ENCODE assay signal across 16 mouse cellular contexts in the genomic region with DNA sequence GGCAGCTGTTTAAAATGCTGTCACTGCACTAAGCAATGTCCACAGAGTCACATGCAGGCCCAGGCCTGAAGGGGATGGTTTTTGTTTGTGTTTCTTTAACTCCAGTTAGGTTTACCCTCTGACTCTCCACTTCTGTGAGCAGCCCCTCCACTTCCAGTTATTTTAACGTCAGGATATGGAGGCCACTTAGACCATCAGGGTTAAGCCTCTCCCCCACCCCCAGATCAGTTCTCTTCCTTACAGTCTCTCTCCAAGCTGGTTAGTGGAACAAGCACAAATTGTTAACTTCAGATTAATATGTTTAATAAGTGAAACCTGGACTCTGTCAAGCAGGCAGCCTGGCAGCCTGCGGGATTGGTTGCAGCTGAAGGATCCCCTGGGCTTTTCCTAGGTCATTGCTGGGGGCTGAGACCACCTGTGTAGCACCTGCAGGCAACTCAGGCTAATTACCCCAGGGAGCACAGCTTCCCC.
A peak's percentile ranks its signal among the peaks of the same experiment; 100 is the strongest.
DNase-seq lines count a peak whose midpoint lies in the region; TF ChIP-seq lines count a peak whose summit lies in the region.
"Had no signal": no experiment of that assay in that cellular context is flagged by ENCODE, and none has a peak within 500 bp of the region (broad histone marks: within the 10 kb centered on the region; RNA-seq: fewer than 3 reads in every experiment).

No protein-coding gene starts in this region.

- no peak for TF ChIP-seq POLR2A in CH12.LX (IDR thresholded peaks at IDR 0.05; ENCODE audit: low read depth, low read length)

- dilution Hi-C loops in CH12.LX (cut with MboI; ENCODE audit: extremely low pct_ligation_motif_present, extremely low pct_unique_long_range_greater_than_20kb, low sequenced_read_pairs): no loop called here

- no peak for TF ChIP-seq RAD21 in CH12.LX (IDR thresholded peaks at IDR 0.05; ENCODE audit: low read depth, low read length)

- H3K4me2 ChIP-seq in CH12.LX (ENCODE audit: insufficient read depth, low read depth, poor library complexity, severe bottlenecking): no peak overlapping the region
- H3K4me2 ChIP-seq: heart, embryonic 11.5 days had no signal

- no peak overlapping the region for H3K4me3 ChIP-seq in CH12.LX (replicated peaks in 1 of 3; ENCODE audit: low read depth in 2 of 3, low read length in 2 of 3, poor library complexity in 1 of 3)
- H3K4me3 ChIP-seq in limb, embryonic 10.5 days: no peak overlapping the region
- H3K4me3 ChIP-seq: midbrain, embryonic 10.5 days had no signal

- no peak for TF ChIP-seq EP300 in CH12.LX (IDR thresholded peaks at IDR 0.05; ENCODE audit: low read length)

- no peak overlapping the region for H3K27ac ChIP-seq in CH12.LX (ENCODE audit: insufficient read depth, low read depth)
- H3K27ac ChIP-seq in limb, embryonic 10.5 days: peak overlapping the region; percentile 69
- H3K27ac ChIP-seq: liver, embryonic 14.5 days; midbrain, embryonic 10.5 days had no signal

- 11% methylated on average over 2 of the region's 2 CpGs for WGBS in limb, embryonic 10.5 days

- no peaks in the 10 kb centered on the region for H3K36me3 ChIP-seq in CH12.LX (replicated peaks in 1 of 2; ENCODE audit: control insufficient read depth in 1 of 2, insufficient read depth in 1 of 2, low read length in 1 of 2)
- no peaks in the 10 kb centered on the region for H3K36me3 ChIP-seq in limb, embryonic 10.5 days
- H3K36me3 ChIP-seq: midbrain, embryonic 10.5 days had no signal

- in situ Hi-C loops in CH12.LX (cut with MboI; ENCODE audit: low pct_ligation_motif_present, low pct_unique_long_range_greater_than_20kb, low sequenced_read_pairs): no loop called here

- peak; percentile 60 for DNase-seq in embryo, embryonic 11 days
- no peak for DNase-seq in embryo, embryonic 10 days (ENCODE audit: low spot score)
- DNase-seq in CH12.LX (ENCODE audit: extremely low read depth): no peak
- DNase-seq in kidney, adult 18-20 months: peak; percentile 28
- DNase-seq in limb, embryonic 10.5 days (ENCODE audit: low spot score): peak; percentile 69
- DNase-seq in right cerebral cortex, adult 18-20 months: no peak
- DNase-seq in left cerebral cortex, adult 11 months (ENCODE audit: low spot score): no peak
- DNase-seq in thymus, postnatal 25 days: no peak
- DNase-seq: adrenal gland, postnatal 36 days; cerebellum, adult 9-11 months; gastrocnemius, postnatal 25 days; lung, postnatal 14 days; thymus, postnatal 4 days had no signal

- H3K27me3 ChIP-seq in CH12.LX (replicated peaks): no peaks in the 10 kb centered on the region
- H3K27me3 ChIP-seq in limb, embryonic 10.5 days (ENCODE audit: low read depth, poor library complexity, severe bottlenecking): peaks cover 8% of the 10 kb centered on the region

- H3K9me3 ChIP-seq in CH12.LX (replicated peaks; ENCODE audit: low read length): peaks cover 4% of the 10 kb centered on the region
- H3K9me3 ChIP-seq in limb, embryonic 10.5 days (replicated peaks): no peaks in the 10 kb centered on the region
- H3K9me3 ChIP-seq: midbrain, embryonic 10.5 days had no signal

- no peak overlapping the region for H3K9ac ChIP-seq in CH12.LX (ENCODE audit: insufficient read depth, low read depth)
- H3K9ac ChIP-seq: liver, embryonic 14.5 days had no signal

- no peak for TF ChIP-seq CTCF in CH12.LX (conservative IDR thresholded peaks at IDR 0.05 in 1 of 2, IDR thresholded peaks at IDR 0.05 in 1 of 2; ENCODE audit: low read depth in 2 of 2, low read length in 2 of 2)

- peaks cover 0 to 24% of the 10 kb centered on the region in 2 experiments; a peak in 2 of 4 replicates for H3K4me1 ChIP-seq in CH12.LX (ENCODE audit: control insufficient read depth in 1 of 2, insufficient read depth in 2 of 2)
- H3K4me1 ChIP-seq in limb, embryonic 10.5 days: peaks cover 39% of the 10 kb centered on the region

- H3K79me2 ChIP-seq in CH12.LX (replicated peaks; ENCODE audit: control insufficient read depth, extremely low read depth, insufficient read depth, poor library complexity, severe bottlenecking): no peaks in the 10 kb centered on the region

TF ChIP-seq in CH12.LX, 34 proteins besides CTCF, POLR2A, EP300 and RAD21:
- TF ChIP-seq HCFC1 (IDR thresholded peaks at IDR 0.05; ENCODE audit: low read depth, low read length) (no peak), E2F4 (IDR thresholded peaks at IDR 0.05; ENCODE audit: insufficient replicate concordance, low read depth, low read length) (no peak), KAT2A (IDR thresholded peaks at IDR 0.05; ENCODE audit: insufficient replicate concordance, low read length) (no peak), JUN (IDR thresholded peaks at IDR 0.05; ENCODE audit: insufficient read depth, low read depth, low read length) (no peak), TCF12 (IDR thresholded peaks at IDR 0.05; ENCODE audit: low read depth, low read length) (0 out of 2 replicates have a peak, but pooled peaks have one; percentile 14), ZKSCAN1 (IDR thresholded peaks at IDR 0.05; ENCODE audit: borderline replicate concordance, low read depth, low read length) (no peak)

Comparison
In these comparisons a context has a peak if more than half of its experiments do, and no peak if none do; other contexts are left out.
1. DNase-seq: peak in embryo, embryonic 11 days (single experiment), kidney, adult 18-20 months (single experiment) and limb, embryonic 10.5 days (single experiment); none in embryo, embryonic 10 days (single experiment), CH12.LX (single experiment), right cerebral cortex, adult 18-20 months (single experiment), left cerebral cortex, adult 11 months (single experiment) and thymus, postnatal 25 days (single experiment).